Mouse (Mus musculus) urinary bladder, postnatal 0 days (tissue): ENCODE data around the gene Olfr103. TPM values are rescaled to one million over a fixed set of nuclear protein-coding genes. Genes with fewer than 3 reads are reported as not detected.

Experiments
- polyA plus RNA-seq: library from polyadenylated mRNA; unstranded; fragments of >200 nt; fragmentation: Nextera tagmentation; extraction: Ambion mirVana; gene quantifications from 2 replicates; pipeline ENCODE4 v1.2.1, GENCODE M21; 2015

The Olfr103 gene
- not detected in 2 replicates for polyA plus RNA-seq

DNA sequence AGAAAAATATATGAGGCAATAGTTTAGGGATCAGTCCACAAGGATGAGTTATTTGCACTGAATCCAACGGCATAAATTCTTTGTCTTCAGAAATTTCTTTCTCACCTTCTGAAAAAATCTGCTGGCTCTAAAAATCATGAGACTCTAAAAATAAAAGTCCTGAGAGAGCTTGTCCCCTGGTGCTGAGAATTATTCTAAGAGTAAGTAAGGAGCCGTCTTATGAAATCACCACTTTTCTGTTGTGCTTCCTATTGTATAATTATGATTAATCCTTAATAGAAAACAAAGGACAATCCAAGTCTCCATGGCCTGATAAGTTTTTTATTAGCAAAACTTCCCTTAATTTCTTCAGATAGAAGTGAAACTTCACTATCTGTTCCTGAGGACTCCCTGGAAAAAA, at the start of gene Olfr103:
Olfr103 (minus strand) TSS at position 101 of the 400 bp plus-strand sequence.

DNA sequence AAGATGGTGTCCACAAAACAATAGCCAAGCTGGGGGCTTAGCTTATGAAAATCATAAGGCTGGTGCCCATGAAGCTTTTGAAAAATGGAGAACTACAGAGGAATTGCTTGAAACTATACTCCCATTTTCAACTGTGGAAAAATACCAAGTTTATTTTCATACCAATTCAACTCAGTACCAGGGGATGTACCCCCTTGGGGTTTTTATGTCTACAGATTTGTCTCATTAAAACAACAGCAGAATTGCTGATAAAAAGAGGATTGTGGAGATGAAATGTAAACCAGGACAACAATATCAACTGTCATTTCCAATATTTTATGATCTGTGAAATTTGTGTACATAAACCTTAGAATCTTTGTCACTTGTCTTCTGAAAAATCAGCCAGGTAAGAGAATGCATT, 39.2 kb upstream of the Olfr103 start, which contains the start of gene Olfr105-ps:
Olfr105-ps (plus strand) TSS at position 301 of the 400 bp plus-strand sequence.

DNA sequence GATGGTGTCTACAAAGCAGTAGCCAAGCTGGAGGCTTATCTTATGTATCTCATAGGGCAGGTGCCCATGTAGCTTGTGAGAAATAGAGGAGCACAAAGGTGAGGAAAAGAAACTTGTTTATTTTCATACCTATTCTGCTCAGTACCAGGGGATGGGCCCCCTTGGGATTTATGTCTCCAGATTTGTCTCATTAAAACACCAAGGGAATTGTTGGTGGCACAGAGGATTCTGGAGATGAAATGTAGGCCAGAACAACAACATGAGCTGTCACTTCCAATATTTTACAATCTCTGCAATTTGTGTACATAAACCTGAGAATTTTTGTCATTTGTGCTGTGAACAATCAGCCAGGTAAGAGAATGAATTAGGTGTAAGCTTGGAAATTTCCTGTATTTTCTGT, 19.8 kb upstream of the Olfr103 start, which contains the start of gene Olfr104-ps:
Olfr104-ps (plus strand) TSS at position 301 of the 400 bp plus-strand sequence.

DNA sequence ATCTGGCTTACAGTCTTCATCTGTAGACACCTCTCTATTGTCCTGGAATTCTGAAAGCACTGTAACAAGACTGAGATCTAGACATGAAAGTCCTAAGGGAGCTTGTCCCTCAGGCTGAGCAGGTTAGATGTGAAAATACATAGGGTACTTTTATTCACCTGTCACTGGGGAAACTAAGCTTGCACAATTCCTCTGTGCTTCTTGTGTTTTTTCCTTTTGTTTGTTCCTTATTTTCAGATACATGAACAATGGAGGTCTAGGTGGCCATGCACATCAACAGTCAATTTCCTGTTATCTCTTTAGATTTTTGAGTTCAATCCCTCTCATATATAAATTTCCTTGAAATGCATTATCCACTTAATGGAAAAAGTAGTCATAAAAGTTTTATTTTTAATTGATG, 22.5 kb downstream of the Olfr103 start, which contains the start of gene Olfr102:
Olfr102 (minus strand) TSS at position 101 of the 400 bp plus-strand sequence.

DNA sequence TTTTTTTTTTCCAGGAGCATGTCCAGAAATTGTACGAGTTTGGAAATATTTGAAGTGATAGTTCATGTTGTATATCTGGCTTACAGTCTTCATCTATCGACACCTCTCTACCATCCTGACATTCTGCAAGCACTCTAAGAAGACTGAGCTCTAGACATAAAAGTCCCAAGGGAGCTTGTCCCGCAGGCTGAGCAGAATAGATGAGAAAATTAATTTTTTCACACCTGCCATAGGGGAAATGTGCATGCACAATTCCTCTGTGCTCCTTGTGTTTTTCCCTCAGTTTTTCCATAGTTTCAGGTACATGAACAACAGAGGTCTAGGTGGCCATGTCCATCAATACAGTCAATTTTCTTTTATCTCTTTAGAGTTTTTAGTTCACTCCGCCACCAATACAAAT, 35.3 kb downstream of the Olfr103 start, which contains the start of gene Olfr101:
Olfr101 (minus strand) TSS at position 101 of the 400 bp plus-strand sequence.

Other genes with a start within 250 kb of the Olfr103 start
- gene Olfr91, start 241.4 kb downstream of the Olfr103 start, polyA plus RNA-seq: not detected in 2 replicates
- gene Olfr92, start 219.6 kb downstream of the Olfr103 start, polyA plus RNA-seq: not detected in 2 replicates
- gene Olfr93, start 178.2 kb downstream of the Olfr103 start, polyA plus RNA-seq: not detected in 2 replicates
- 0.13 TPM in 1 of 2 replicates, not detected in the other for gene Ubd, start 145.8 kb downstream of the Olfr103 start, polyA plus RNA-seq
- 0.18 and 0.19 TPM in 2 replicates for gene Olfr94, start 138.7 kb downstream of the Olfr103 start, polyA plus RNA-seq
- gene Olfr95, start 126.6 kb downstream of the Olfr103 start, polyA plus RNA-seq: not detected in 2 replicates
- gene Olfr96, start 119.6 kb downstream of the Olfr103 start, polyA plus RNA-seq: not detected in 2 replicates
- gene Olfr97, start 102.4 kb downstream of the Olfr103 start, polyA plus RNA-seq: not detected in 2 replicates
- gene Olfr98, start 75.9 kb downstream of the Olfr103 start, polyA plus RNA-seq: not detected in 2 replicates
- gene H2-M3, start 69.5 kb downstream of the Olfr103 start, polyA plus RNA-seq: 3.8 and 4.2 TPM in 2 replicates
- not detected in 2 replicates for gene Olfr99, start 56.2 kb downstream of the Olfr103 start, polyA plus RNA-seq
- not detected in 2 replicates for gene Olfr101, start 35.4 kb downstream of the Olfr103 start, polyA plus RNA-seq
- gene Olfr102, start 22.6 kb downstream of the Olfr103 start, polyA plus RNA-seq: not detected in 2 replicates
- not detected in 2 replicates for gene Olfr104-ps, start 19.9 kb upstream of the Olfr103 start, polyA plus RNA-seq
- not detected in 2 replicates for gene Olfr105-ps, start 39.3 kb upstream of the Olfr103 start, polyA plus RNA-seq
- gene Olfr106-ps, start 50.7 kb upstream of the Olfr103 start, polyA plus RNA-seq: not detected in 2 replicates
- gene Olfr107, start 59.5 kb upstream of the Olfr103 start, polyA plus RNA-seq: not detected in 2 replicates
- gene Olfr108, start 105.8 kb upstream of the Olfr103 start, polyA plus RNA-seq: not detected in 2 replicates
- not detected in 2 replicates for gene Olfr109, start 119.2 kb upstream of the Olfr103 start, polyA plus RNA-seq
- not detected in 2 replicates for gene H2-M2, start 143.9 kb upstream of the Olfr103 start, polyA plus RNA-seq
- gene Olfr110, start 152.8 kb upstream of the Olfr103 start, polyA plus RNA-seq: not detected in 2 replicates
- gene Olfr111, start 168.3 kb upstream of the Olfr103 start, polyA plus RNA-seq: not detected in 2 replicates
- gene Olfr112, start 229.8 kb upstream of the Olfr103 start, polyA plus RNA-seq: not detected in 2 replicates
- not detected in 2 replicates for gene Olfr113, start 238.0 kb upstream of the Olfr103 start, polyA plus RNA-seq